Mouse (Mus musculus) megakaryocyte, embryonic 14.5 days (primary cell): Measurements from ENCODE around the gene Cept1.

Source experiments
- FLI1 ChIP-seq: IDR thresholded peaks from 2 replicates; pipeline ENCODE4 v1.6.1; 2012; ENCODE audit warnings: low read length, inconsistent platforms, mixed read lengths
- GATA1 ChIP-seq: IDR thresholded peaks from 3 replicates; pipeline ENCODE4 v1.6.1; 2012; ENCODE audit warnings: mixed read lengths, low read length, inconsistent platforms, borderline replicate concordance

DNA sequence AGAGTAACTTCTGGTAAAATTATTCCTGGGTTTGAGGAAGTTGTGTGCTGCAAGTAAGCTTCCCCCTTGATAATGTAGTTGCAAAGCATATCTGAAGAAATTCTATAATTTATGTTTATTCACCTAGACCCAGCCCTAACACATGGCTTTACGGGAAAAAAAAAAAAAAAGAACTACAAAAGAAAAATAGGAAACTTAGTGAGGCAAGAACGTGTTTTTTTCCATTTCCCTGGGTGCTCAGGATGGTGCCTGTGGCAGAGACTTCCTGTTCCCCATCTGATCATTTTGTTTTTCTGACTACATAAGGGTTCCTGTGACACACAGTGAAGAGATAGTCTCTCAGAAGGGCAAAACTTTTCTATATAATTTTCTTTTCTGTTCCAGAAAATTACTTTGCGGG is 25.6 kb upstream of the Cept1 start:
- TF ChIP-seq FLI1 (no peak), GATA1 (no peak)
